Mouse (Mus musculus): Measurements from ENCODE around the gene Sptan1. TPM values are rescaled to one million over a fixed set of nuclear protein-coding genes. Genes with fewer than 3 reads are reported as not detected.

The Sptan1 gene
- total and polyA plus RNA-seq, 2 experiments, result 71.3 to 89.0 TPM

DNA sequence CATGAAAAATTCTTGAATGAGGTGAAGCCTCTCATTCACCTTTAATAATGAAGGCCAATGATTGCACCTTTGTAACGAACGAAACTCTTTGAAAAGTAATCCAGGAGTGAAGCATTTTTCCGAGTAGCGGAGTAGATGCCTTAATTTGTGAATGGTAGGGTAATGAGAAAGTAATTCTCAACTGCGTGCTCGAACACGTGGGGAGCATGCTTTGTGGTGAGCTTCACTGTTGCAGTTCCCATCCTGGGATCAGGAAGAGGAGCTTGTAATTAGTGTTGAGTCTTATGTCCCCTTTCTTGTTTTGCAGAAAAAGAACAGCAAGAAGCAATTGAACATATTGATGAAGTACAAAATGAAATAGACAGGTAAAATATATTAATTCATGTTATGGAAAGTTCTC is 102.6 kb downstream of the Sptan1 start:
- Histone ChIP-seq H3K36me3 (ENCODE audit: control insufficient read depth, insufficient read depth, low read length) (peaks cover 21% of the 10 kb centered on the region), H3K4me3 (ENCODE audit: insufficient read depth, low read depth, low read length) (no peak overlapping the region), H3K9ac (ENCODE audit: low read depth, low read length) (no peak overlapping the region), H3K79me2 (ENCODE audit: control insufficient read depth, insufficient read depth, low read length) (peaks cover 8% of the 10 kb centered on the region), H3K27me3 (ENCODE audit: control insufficient read depth, insufficient read depth, low read length) (no peaks in the 10 kb centered on the region), H3K27ac (replicated peaks; ENCODE audit: insufficient read depth, low read depth, low read length) (no peak overlapping the region), H3K4me1 (ENCODE audit: control insufficient read depth, insufficient read depth, low read length) (peaks cover 14% of the 10 kb centered on the region)
- WGBS, result 65% methylated on average over 7 of the region's 7 CpGs
- TF ChIP-seq POLR2A (IDR thresholded peaks at IDR 0.05; ENCODE audit: extremely low read depth, insufficient read depth, low read length), result no peak
- DNase-seq (ENCODE audit: extremely low read depth, low read depth, low spot score), result no peak

DNA sequence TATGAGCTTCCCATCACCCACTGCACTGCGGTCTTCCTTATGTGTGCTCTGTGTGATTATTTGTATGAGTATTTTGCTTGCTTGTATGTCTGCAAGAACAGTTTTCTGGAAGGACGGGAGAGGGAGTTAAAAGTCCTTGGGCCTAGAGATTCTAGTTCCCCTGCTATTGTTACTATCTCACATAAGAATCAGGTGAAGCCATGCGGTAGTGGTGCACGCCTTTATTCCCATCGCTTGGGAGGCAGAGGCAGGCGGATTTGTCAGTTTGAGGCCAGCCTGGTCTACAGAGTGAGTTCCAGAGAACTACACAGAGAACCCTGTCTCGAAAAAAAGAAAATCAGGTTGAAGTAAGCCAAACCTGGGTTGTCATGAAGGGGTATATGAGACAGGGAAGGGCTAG is 107.5 kb downstream of the Sptan1 start:
- Histone ChIP-seq H3K36me3 (ENCODE audit: control insufficient read depth, insufficient read depth, low read length) (peaks cover 21% of the 10 kb centered on the region), H3K27me3 (ENCODE audit: control insufficient read depth, insufficient read depth, low read length) (no peaks in the 10 kb centered on the region), H3K4me1 (ENCODE audit: control insufficient read depth, insufficient read depth, low read length) (no peaks in the 10 kb centered on the region; the same call in 1 of the 2 replicates), H3K4me3 (ENCODE audit: insufficient read depth, low read depth, low read length) (no peak overlapping the region), H3K27ac (replicated peaks; ENCODE audit: insufficient read depth, low read depth, low read length) (no peak overlapping the region), H3K79me2 (ENCODE audit: control insufficient read depth, insufficient read depth, low read length) (no peaks in the 10 kb centered on the region), H3K9ac (ENCODE audit: low read depth, low read length) (no peak overlapping the region)
- 91% methylated on average over 7 of the region's 7 CpGs for WGBS
- DNase-seq (ENCODE audit: extremely low read depth, low read depth, low spot score), result no peak
- TF ChIP-seq CTCF (IDR thresholded peaks at IDR 0.05; ENCODE audit: low read depth, low read length), result no peak
- no peak for TF ChIP-seq POLR2A (IDR thresholded peaks at IDR 0.05; ENCODE audit: extremely low read depth, insufficient read depth, low read length)

DNA sequence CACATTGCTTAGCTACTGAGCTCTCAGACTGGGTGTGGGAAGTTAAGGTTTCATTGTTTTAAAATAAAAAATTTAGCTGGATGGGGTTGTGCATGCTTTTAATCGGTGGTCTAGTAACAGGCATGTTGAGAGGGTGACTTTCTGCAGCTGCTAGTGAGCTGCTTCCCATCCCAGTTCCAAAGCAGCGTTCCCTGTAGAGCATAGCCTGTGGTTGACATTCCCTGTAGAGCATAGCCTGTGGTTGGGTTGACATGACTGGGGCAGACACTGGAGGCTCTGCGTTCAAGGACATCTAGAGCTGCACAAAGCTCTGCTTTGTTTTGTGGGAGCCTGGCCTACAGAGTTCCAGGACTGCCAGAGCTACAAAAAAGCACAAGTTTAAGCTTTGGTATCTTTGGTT is 107.9 kb downstream of the Sptan1 start:
- DNase-seq (ENCODE audit: extremely low read depth, low read depth, low spot score), result no peak
- H3K4me3 ChIP-seq (ENCODE audit: insufficient read depth, low read depth, low read length), result no peak overlapping the region
- peaks cover 20% of the 10 kb centered on the region for H3K36me3 ChIP-seq (ENCODE audit: control insufficient read depth, insufficient read depth, low read length)
- H3K4me1 ChIP-seq (ENCODE audit: control insufficient read depth, insufficient read depth, low read length), result no peaks in the 10 kb centered on the region
- H3K9ac ChIP-seq (ENCODE audit: low read depth, low read length), result no peak overlapping the region
- 85% methylated on average over 3 of the region's 3 CpGs for WGBS
- H3K79me2 ChIP-seq (ENCODE audit: control insufficient read depth, insufficient read depth, low read length), result no peaks in the 10 kb centered on the region
- TF ChIP-seq CTCF (IDR thresholded peaks at IDR 0.05; ENCODE audit: low read depth, low read length) (no peak), POLR2A (IDR thresholded peaks at IDR 0.05; ENCODE audit: extremely low read depth, insufficient read depth, low read length) (no peak)
- H3K27ac ChIP-seq (replicated peaks; ENCODE audit: insufficient read depth, low read depth, low read length), result no peak overlapping the region
- no peaks in the 10 kb centered on the region for H3K27me3 ChIP-seq (ENCODE audit: control insufficient read depth, insufficient read depth, low read length)

DNA sequence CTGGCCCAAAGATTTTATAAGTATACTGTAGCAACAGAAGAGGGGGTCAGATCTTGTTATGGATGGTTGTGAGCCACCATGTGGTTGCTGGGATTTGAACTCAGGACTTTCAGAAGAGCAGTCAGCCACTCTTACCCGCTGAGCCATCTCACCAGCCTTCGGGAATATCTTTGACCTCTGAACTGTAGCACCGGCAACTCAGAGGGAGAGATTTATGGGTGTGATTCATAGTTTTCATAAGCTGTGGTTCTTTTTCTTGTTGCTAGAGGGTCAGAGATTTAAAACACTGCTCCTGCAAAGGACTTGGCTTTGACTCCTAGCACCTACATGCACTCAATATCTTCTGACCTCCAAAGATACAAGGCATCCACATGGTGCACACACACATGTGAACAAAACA is 110.3 kb downstream of the Sptan1 start:
- no peak overlapping the region for H3K27ac ChIP-seq (replicated peaks; ENCODE audit: insufficient read depth, low read depth, low read length)
- WGBS, result 45% methylated on average over 3 of the region's 3 CpGs
- H3K36me3 ChIP-seq (ENCODE audit: control insufficient read depth, insufficient read depth, low read length), result peaks cover 3% of the 10 kb centered on the region; the same call in 1 of the 2 replicates
- no peaks in the 10 kb centered on the region for H3K4me1 ChIP-seq (ENCODE audit: control insufficient read depth, insufficient read depth, low read length)
- no peak for TF ChIP-seq POLR2A (IDR thresholded peaks at IDR 0.05; ENCODE audit: extremely low read depth, insufficient read depth, low read length)
- TF ChIP-seq CTCF (IDR thresholded peaks at IDR 0.05; ENCODE audit: low read depth, low read length), result no peak
- no peak overlapping the region for H3K4me3 ChIP-seq (ENCODE audit: insufficient read depth, low read depth, low read length)
- H3K79me2 ChIP-seq (ENCODE audit: control insufficient read depth, insufficient read depth, low read length), result no peaks in the 10 kb centered on the region
- no peaks in the 10 kb centered on the region for H3K27me3 ChIP-seq (ENCODE audit: control insufficient read depth, insufficient read depth, low read length)
- H3K9ac ChIP-seq (ENCODE audit: low read depth, low read length), result no peak overlapping the region
- no peak for DNase-seq (ENCODE audit: extremely low read depth, low read depth, low spot score)

DNA sequence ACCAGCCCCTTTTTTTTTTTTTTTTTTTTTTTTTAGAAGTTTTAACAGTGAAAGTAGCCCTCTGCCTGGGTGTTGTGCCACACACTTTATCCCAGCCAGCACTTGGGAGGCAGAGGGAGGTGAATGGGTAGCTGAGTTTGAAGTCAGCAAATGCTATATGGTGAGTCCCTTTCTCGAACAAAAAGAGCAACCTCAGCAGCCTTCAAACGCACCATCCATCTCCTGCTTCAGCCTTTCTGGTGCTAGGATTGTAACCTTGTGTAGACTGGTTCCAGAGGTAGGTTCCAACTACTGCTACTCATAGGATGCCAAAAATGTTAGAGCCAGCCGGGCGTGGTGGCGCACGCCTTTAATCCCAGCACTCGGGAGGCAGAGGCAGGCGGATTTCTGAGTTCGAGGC is 111.1 kb downstream of the Sptan1 start:
- DNase-seq (ENCODE audit: extremely low read depth, low read depth, low spot score), result no peak
- H3K36me3 ChIP-seq (ENCODE audit: control insufficient read depth, insufficient read depth, low read length), result peaks cover 2% of the 10 kb centered on the region; the same call in 1 of the 2 replicates
- H3K9ac ChIP-seq (ENCODE audit: low read depth, low read length), result no peak overlapping the region
- 93% methylated on average over 9 of the region's 9 CpGs for WGBS
- no peak overlapping the region for H3K4me3 ChIP-seq (ENCODE audit: insufficient read depth, low read depth, low read length)
- TF ChIP-seq CTCF (IDR thresholded peaks at IDR 0.05; ENCODE audit: low read depth, low read length) (no peak), POLR2A (IDR thresholded peaks at IDR 0.05; ENCODE audit: extremely low read depth, insufficient read depth, low read length) (no peak)
- H3K27me3 ChIP-seq (ENCODE audit: control insufficient read depth, insufficient read depth, low read length), result no peaks in the 10 kb centered on the region
- no peaks in the 10 kb centered on the region for H3K4me1 ChIP-seq (ENCODE audit: control insufficient read depth, insufficient read depth, low read length)
- H3K27ac ChIP-seq (replicated peaks; ENCODE audit: insufficient read depth, low read depth, low read length), result no peak overlapping the region
- no peaks in the 10 kb centered on the region for H3K79me2 ChIP-seq (ENCODE audit: control insufficient read depth, insufficient read depth, low read length)

DNA sequence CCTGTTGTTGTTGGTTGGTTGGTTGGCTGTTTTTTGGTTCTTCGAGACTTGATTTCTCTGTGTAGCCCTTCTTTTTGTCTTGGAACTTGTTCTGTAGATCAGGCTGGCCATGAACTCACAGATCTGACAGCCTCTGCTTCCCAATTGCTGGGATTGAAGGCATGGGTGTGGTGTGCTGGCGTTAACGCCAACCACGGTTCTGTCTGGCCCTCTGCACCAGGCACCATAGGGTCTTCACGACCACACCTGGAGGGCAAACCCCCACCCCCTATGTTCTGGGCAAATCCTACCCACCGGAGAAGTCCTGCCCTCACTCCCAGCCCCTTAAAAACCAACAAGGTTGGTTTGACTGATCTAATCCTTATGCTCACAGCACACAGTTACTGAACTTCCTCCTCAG is 111.6 kb downstream of the Sptan1 start:
- no peaks in the 10 kb centered on the region for H3K27me3 ChIP-seq (ENCODE audit: control insufficient read depth, insufficient read depth, low read length)
- 77% methylated on average over 6 of the region's 6 CpGs for WGBS
- no peak overlapping the region for H3K4me3 ChIP-seq (ENCODE audit: insufficient read depth, low read depth, low read length)
- DNase-seq (ENCODE audit: extremely low read depth, low read depth, low spot score), result no peak
- no peaks in the 10 kb centered on the region for H3K4me1 ChIP-seq (ENCODE audit: control insufficient read depth, insufficient read depth, low read length)
- TF ChIP-seq CTCF (IDR thresholded peaks at IDR 0.05; ENCODE audit: low read depth, low read length) (no peak), POLR2A (IDR thresholded peaks at IDR 0.05; ENCODE audit: extremely low read depth, insufficient read depth, low read length) (no peak)
- no peaks in the 10 kb centered on the region; the same call in 1 of the 2 replicates for H3K36me3 ChIP-seq (ENCODE audit: control insufficient read depth, insufficient read depth, low read length)
- no peak overlapping the region for H3K27ac ChIP-seq (replicated peaks; ENCODE audit: insufficient read depth, low read depth, low read length)
- H3K79me2 ChIP-seq (ENCODE audit: control insufficient read depth, insufficient read depth, low read length), result no peaks in the 10 kb centered on the region
- no peak overlapping the region for H3K9ac ChIP-seq (ENCODE audit: low read depth, low read length)
